ENCODE assay signal across 11 mouse cellular contexts in genomic region chr6:67134915-67135314, GRCm38 (mm10).
DNase-seq lines count a peak whose midpoint lies in the region; ATAC-seq and TF ChIP-seq lines count a peak whose summit lies in the region.
"Had no signal": no experiment of that assay in that cellular context is flagged by ENCODE, and none has a peak within 500 bp of the region (broad histone marks: within the 10 kb centered on the region; RNA-seq: fewer than 3 reads in every experiment).

No protein-coding gene starts in this region.

- DNase-seq in heart, postnatal 0 days (ENCODE audit: low spot score) = no peak
- DNase-seq in heart, postnatal 10 days = no peak
- DNase-seq in lung, embryonic 14.5 days = peak; percentile 21
- DNase-seq in lung, postnatal 4 days = no peak
- DNase-seq in embryonic facial prominence, embryonic 14.5 days (ENCODE audit: low spot score) = peak; percentile 54
- DNase-seq: adrenal gland, adult 8-10 months; gastrocnemius, postnatal 10 days had no signal

- TF ChIP-seq CTCF in heart, postnatal 0 days (IDR thresholded peaks at IDR 0.05; ENCODE audit: low read depth) = no peak
- no peak for TF ChIP-seq CTCF in lung, embryonic 14.5 days (IDR thresholded peaks at IDR 0.05; ENCODE audit: low read depth)

- H3K4me3 ChIP-seq in heart, postnatal 0 days (ENCODE audit: low read depth, low read length) = no peak overlapping the region
- no peak overlapping the region for H3K4me3 ChIP-seq in lung, embryonic 14.5 days (ENCODE audit: low read depth, low read length)
- no peak overlapping the region for H3K4me3 ChIP-seq in embryonic facial prominence, embryonic 14.5 days (ENCODE audit: low read depth, low read length)
- no peak overlapping the region for H3K4me3 ChIP-seq in limb, embryonic 13.5 days
- H3K4me3 ChIP-seq in forebrain, embryonic 12.5 days (replicated peaks) = no peak overlapping the region
- H3K4me3 ChIP-seq: myocyte had no signal

- no peaks in the 10 kb centered on the region for H3K4me1 ChIP-seq in heart, postnatal 0 days (ENCODE audit: control insufficient read depth, insufficient read depth)
- no peaks in the 10 kb centered on the region for H3K4me1 ChIP-seq in lung, embryonic 14.5 days (ENCODE audit: insufficient read depth)
- H3K4me1 ChIP-seq in embryonic facial prominence, embryonic 14.5 days (ENCODE audit: control insufficient read depth, insufficient read depth, low read length) = 0 out of 2 replicates have a peak, but pooled peaks cover 4% of the 10 kb centered on the region
- H3K4me1 ChIP-seq in limb, embryonic 13.5 days = peaks cover 14% of the 10 kb centered on the region
- no peaks in the 10 kb centered on the region for H3K4me1 ChIP-seq in forebrain, embryonic 12.5 days

- intact Hi-C loops in heart, postnatal 10 days (cut with DNase I) = no loop called here

- no peak for TF ChIP-seq EP300 in heart, postnatal 0 days (IDR thresholded peaks at IDR 0.05; ENCODE audit: low read depth)

- no peaks in the 10 kb centered on the region for H3K36me3 ChIP-seq in heart, postnatal 0 days (replicated peaks; ENCODE audit: control insufficient read depth, insufficient read depth, low read length)
- H3K36me3 ChIP-seq in lung, embryonic 14.5 days (ENCODE audit: insufficient read depth) = no peaks in the 10 kb centered on the region
- no peaks in the 10 kb centered on the region for H3K36me3 ChIP-seq in embryonic facial prominence, embryonic 14.5 days (ENCODE audit: control insufficient read depth, insufficient read depth, low read length)
- H3K36me3 ChIP-seq in limb, embryonic 13.5 days = no peaks in the 10 kb centered on the region
- no peaks in the 10 kb centered on the region for H3K36me3 ChIP-seq in forebrain, embryonic 12.5 days (replicated peaks)

- no peak overlapping the region for H3K4me2 ChIP-seq in heart, postnatal 0 days (ENCODE audit: low read depth, low read length)
- H3K4me2 ChIP-seq in lung, embryonic 14.5 days = no peak overlapping the region
- H3K4me2 ChIP-seq in embryonic facial prominence, embryonic 14.5 days (ENCODE audit: low read depth, low read length) = no peak overlapping the region
- no peak overlapping the region for H3K4me2 ChIP-seq in limb, embryonic 13.5 days (replicated peaks)
- H3K4me2 ChIP-seq in forebrain, embryonic 12.5 days = no peak overlapping the region

- no peak overlapping the region for H3K9ac ChIP-seq in heart, postnatal 0 days (replicated peaks; ENCODE audit: low read depth, low read length)
- no peak overlapping the region for H3K9ac ChIP-seq in lung, embryonic 14.5 days
- no peak overlapping the region for H3K9ac ChIP-seq in embryonic facial prominence, embryonic 14.5 days (ENCODE audit: low read depth, low read length)
- H3K9ac ChIP-seq in limb, embryonic 13.5 days = no peak overlapping the region
- no peak overlapping the region for H3K9ac ChIP-seq in forebrain, embryonic 12.5 days

- 27% methylated on average over 1 of the region's 1 CpGs for WGBS in heart, postnatal 0 days
- WGBS in lung, embryonic 14.5 days = 29% methylated on average over 1 of the region's 1 CpGs
- 38% methylated on average over 1 of the region's 1 CpGs for WGBS in embryonic facial prominence, embryonic 14.5 days
- 3% methylated on average over 1 of the region's 1 CpGs for WGBS in limb, embryonic 13.5 days
- 79% methylated on average over 1 of the region's 1 CpGs for WGBS in forebrain, embryonic 12.5 days

- peak overlapping the region; percentile 15; the same call in 1 of the 2 replicates for H3K27ac ChIP-seq in heart, postnatal 0 days (ENCODE audit: low read depth)
- no peak overlapping the region for H3K27ac ChIP-seq in lung, embryonic 14.5 days (ENCODE audit: low read depth)
- 0 out of 2 replicates have a peak overlapping the region, but pooled peaks have one; percentile 15 for H3K27ac ChIP-seq in embryonic facial prominence, embryonic 14.5 days (replicated peaks; ENCODE audit: low read depth, low read length)
- H3K27ac ChIP-seq in limb, embryonic 13.5 days = peak overlapping the region; percentile 52; the same call in 1 of the 2 replicates
- no peak overlapping the region for H3K27ac ChIP-seq in forebrain, embryonic 12.5 days

- no peak for ATAC-seq in heart, postnatal 0 days (ENCODE audit: insufficient read depth, low read depth)
- no peak for ATAC-seq in lung, embryonic 14.5 days (ENCODE audit: insufficient read depth)
- no peak for ATAC-seq in embryonic facial prominence, embryonic 14.5 days (ENCODE audit: low read depth)
- no peak; the same call in 1 of the 2 replicates for ATAC-seq in limb, embryonic 13.5 days (ENCODE audit: low FRiP score, low read depth)
- no peak for ATAC-seq in forebrain, embryonic 12.5 days (ENCODE audit: low FRiP score)
- ATAC-seq: inflammation-experienced regulatory T-cells, adult 6 months had no signal

- H3K27me3 ChIP-seq in heart, postnatal 0 days (ENCODE audit: control insufficient read depth, insufficient read depth, low read length) = no peaks in the 10 kb centered on the region
- H3K27me3 ChIP-seq in lung, embryonic 14.5 days (ENCODE audit: insufficient read depth, low read length) = no peaks in the 10 kb centered on the region
- H3K27me3 ChIP-seq in embryonic facial prominence, embryonic 14.5 days (replicated peaks; ENCODE audit: control insufficient read depth, insufficient read depth, low read length) = no peaks in the 10 kb centered on the region
- no peaks in the 10 kb centered on the region for H3K27me3 ChIP-seq in limb, embryonic 13.5 days
- no peaks in the 10 kb centered on the region for H3K27me3 ChIP-seq in forebrain, embryonic 12.5 days

- H3K9me3 ChIP-seq in heart, postnatal 0 days (replicated peaks; ENCODE audit: control insufficient read depth, low read length) = no peaks in the 10 kb centered on the region
- no peaks in the 10 kb centered on the region for H3K9me3 ChIP-seq in lung, embryonic 14.5 days (ENCODE audit: low read depth, low read length)
- 0 out of 2 replicates have a peak, but pooled peaks cover 6% of the 10 kb centered on the region for H3K9me3 ChIP-seq in embryonic facial prominence, embryonic 14.5 days (ENCODE audit: control insufficient read depth, low read length)
- no peaks in the 10 kb centered on the region for H3K9me3 ChIP-seq in limb, embryonic 13.5 days
- no peaks in the 10 kb centered on the region for H3K9me3 ChIP-seq in forebrain, embryonic 12.5 days

Comparison
In these comparisons a context has a peak if more than half of its experiments do, and no peak if none do; other contexts are left out.
1. DNase-seq: peak in lung, embryonic 14.5 days (single experiment) and embryonic facial prominence, embryonic 14.5 days (single experiment); none in heart, postnatal 0 days (single experiment), heart, postnatal 10 days (0 of 2) and lung, postnatal 4 days (0 of 2).
2. H3K27ac ChIP-seq: peak in heart, postnatal 0 days (single experiment), embryonic facial prominence, embryonic 14.5 days (single experiment) and limb, embryonic 13.5 days (single experiment); none in lung, embryonic 14.5 days (single experiment) and forebrain, embryonic 12.5 days (single experiment).